Mouse (Mus musculus): ENCODE data around the gene Dync1i2.

DNA sequence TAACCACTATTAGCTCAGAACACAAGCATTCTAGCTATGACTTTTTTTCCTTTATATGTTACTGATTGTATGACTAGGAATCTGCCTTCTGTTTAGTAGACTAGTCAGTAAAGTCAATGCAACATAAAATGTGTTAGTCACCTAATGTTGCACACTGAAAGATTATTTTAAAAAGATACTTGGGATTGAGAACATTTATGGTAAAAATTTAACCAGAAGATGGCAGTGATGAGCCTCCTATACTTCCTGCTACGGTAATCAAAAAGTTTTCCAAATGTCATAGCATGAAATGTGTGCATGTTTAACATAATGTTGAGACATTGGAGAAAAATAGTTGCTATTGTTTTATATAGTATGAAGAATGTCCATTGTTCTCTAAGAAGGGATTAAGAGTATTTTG, 15.9 kb downstream of the Dync1i2 start:
- TF ChIP-seq CTCF (IDR thresholded peaks at IDR 0.05; ENCODE audit: control insufficient read depth, insufficient read depth, insufficient read length) (no peak), CEBPB (IDR thresholded peaks at IDR 0.05; ENCODE audit: low read depth) (no peak), USF1 (IDR thresholded peaks at IDR 0.05; ENCODE audit: low read depth) (no peak), FOSL1 (IDR thresholded peaks at IDR 0.05; ENCODE audit: insufficient read depth, low read length, poor library complexity, severe bottlenecking) (no peak), MYOD1 (IDR thresholded peaks at IDR 0.05; ENCODE audit: control insufficient read depth, insufficient read length, low read depth) (no peak), MYOG (IDR thresholded peaks at IDR 0.05; ENCODE audit: control insufficient read depth, extremely low read depth, insufficient read length) (no peak), MAX (IDR thresholded peaks at IDR 0.05) (no peak)
